ENCODE assay signal across 13 mouse cellular contexts in the genomic region with DNA sequence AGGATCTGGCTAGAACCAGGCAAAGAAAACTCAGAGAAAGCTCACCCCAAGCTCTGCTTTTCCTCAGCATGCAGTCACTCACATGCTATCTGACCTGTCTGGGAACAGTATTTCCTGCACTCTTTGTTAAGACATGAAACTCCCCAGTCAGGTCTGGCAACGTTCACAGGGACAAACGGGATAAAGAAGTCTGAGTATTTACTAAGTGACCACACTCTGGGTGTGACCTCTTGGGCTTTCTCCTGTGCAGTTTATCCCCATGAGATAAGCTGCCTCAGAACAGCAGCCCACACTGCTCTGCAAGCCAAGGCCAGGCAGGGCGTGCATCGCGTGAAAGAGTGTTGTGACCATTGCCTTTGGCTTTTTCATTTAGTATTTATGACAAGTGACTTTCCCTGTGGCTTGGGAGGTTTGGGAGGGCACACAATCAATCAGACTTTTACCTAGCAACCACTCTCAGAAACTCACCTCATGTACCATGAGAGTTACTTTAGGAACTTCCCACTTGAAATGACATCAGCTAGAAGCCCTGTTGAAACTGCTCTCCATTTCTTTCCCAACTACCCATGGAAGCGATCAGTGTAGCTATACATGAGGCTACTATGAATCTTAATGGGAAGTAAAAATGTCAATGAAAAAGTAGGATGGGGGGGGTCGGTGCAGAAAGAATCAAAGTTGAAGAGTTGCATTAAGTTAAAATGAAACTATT. TPM values are rescaled to one million over a fixed set of nuclear protein-coding genes. Genes with fewer than 3 reads are reported as not detected.
DNase-seq lines count a peak whose midpoint lies in the region; ATAC-seq and TF ChIP-seq lines count a peak whose summit lies in the region.
"Had no signal": no experiment of that assay in that cellular context is flagged by ENCODE, and none has a peak within 500 bp of the region (broad histone marks: within the 10 kb centered on the region; RNA-seq: fewer than 3 reads in every experiment).

No protein-coding gene starts in this region.

- no peak overlapping the region for H3K9ac ChIP-seq in liver, adult 2 months (ENCODE audit: low read depth, low read length)
- no peak overlapping the region for H3K9ac ChIP-seq in liver, postnatal 0 days (replicated peaks)
- H3K9ac ChIP-seq in heart, embryonic 12.5 days = no peak overlapping the region
- no peak overlapping the region for H3K9ac ChIP-seq in stomach, embryonic 16.5 days (ENCODE audit: low read length)
- H3K9ac ChIP-seq in hindbrain, embryonic 16.5 days (ENCODE audit: low read depth, low read length) = no peak overlapping the region
- H3K9ac ChIP-seq: embryonic facial prominence, embryonic 12.5 days; hindbrain, embryonic 12.5 days; limb, embryonic 13.5 days had no signal

- 45% methylated on average over 7 of the region's 7 CpGs for WGBS in liver, adult 2 months
- 44% methylated on average over 7 of the region's 7 CpGs for WGBS in liver, postnatal 0 days (ENCODE audit: insufficient replicate concordance)
- WGBS in heart, embryonic 12.5 days = 30% methylated on average over 7 of the region's 7 CpGs
- WGBS in lung, adult 2 months = 38% methylated on average over 7 of the region's 7 CpGs
- WGBS in stomach, embryonic 16.5 days = 49% methylated on average over 7 of the region's 7 CpGs
- 87% methylated on average over 7 of the region's 7 CpGs for WGBS in hindbrain, embryonic 16.5 days
- WGBS in limb, embryonic 10.5 days = 83% methylated on average over 7 of the region's 7 CpGs

- no peak for TF ChIP-seq POLR2A in liver, adult 2 months (IDR thresholded peaks at IDR 0.05; ENCODE audit: extremely low read depth, insufficient read depth, low read length)
- 0 out of 2 replicates have a peak, but pooled peaks have one; percentile 10 for TF ChIP-seq POLR2A in lung, adult 2 months (IDR thresholded peaks at IDR 0.05; ENCODE audit: borderline replicate concordance, extremely low read depth, low read depth, low read length)

- no peak for ATAC-seq in liver, postnatal 0 days
- ATAC-seq in heart, embryonic 12.5 days (ENCODE audit: insufficient number of reproducible peaks, low FRiP score) = peak; percentile 88
- peak; percentile 92 for ATAC-seq in stomach, embryonic 16.5 days (ENCODE audit: insufficient read depth, low FRiP score)
- no peak for ATAC-seq in frontal cortex, adult (ENCODE audit: low TSS enrichment)
- no peak for ATAC-seq in hindbrain, embryonic 16.5 days
- ATAC-seq: forebrain, embryonic 16.5 days had no signal

- H3K79me2 ChIP-seq in liver, adult 2 months (ENCODE audit: control insufficient read depth, insufficient read depth, low read length) = no peaks in the 10 kb centered on the region

- H3K27me3 ChIP-seq in liver, adult 2 months (ENCODE audit: control insufficient read depth, insufficient read depth, low read length) = no peaks in the 10 kb centered on the region
- no peaks in the 10 kb centered on the region for H3K27me3 ChIP-seq in liver, postnatal 0 days (ENCODE audit: insufficient read depth, low read length)
- H3K27me3 ChIP-seq in heart, embryonic 12.5 days (replicated peaks) = no peaks in the 10 kb centered on the region
- H3K27me3 ChIP-seq in stomach, embryonic 16.5 days (ENCODE audit: control insufficient read depth, insufficient read depth, low read length) = no peaks in the 10 kb centered on the region
- no peaks in the 10 kb centered on the region for H3K27me3 ChIP-seq in hindbrain, embryonic 16.5 days (replicated peaks; ENCODE audit: control insufficient read depth, insufficient read depth, low read length)
- no peaks in the 10 kb centered on the region for H3K27me3 ChIP-seq in limb, embryonic 10.5 days (ENCODE audit: low read depth, poor library complexity, severe bottlenecking)
- H3K27me3 ChIP-seq: embryonic facial prominence, embryonic 12.5 days; hindbrain, embryonic 12.5 days; limb, embryonic 13.5 days had no signal

- H3K4me3 ChIP-seq in liver, adult 2 months (ENCODE audit: insufficient read depth, low read depth, low read length) = no peak overlapping the region
- no peak overlapping the region for H3K4me3 ChIP-seq in liver, postnatal 0 days (ENCODE audit: low read depth, low read length)
- H3K4me3 ChIP-seq in heart, embryonic 12.5 days = no peak overlapping the region
- no peak overlapping the region for H3K4me3 ChIP-seq in lung, adult 2 months (replicated peaks; ENCODE audit: extremely low read depth, low read depth, low read length)
- H3K4me3 ChIP-seq in stomach, embryonic 16.5 days (replicated peaks; ENCODE audit: low read length) = no peak overlapping the region
- H3K4me3 ChIP-seq in hindbrain, embryonic 16.5 days (ENCODE audit: low read length) = no peak overlapping the region
- no peak overlapping the region for H3K4me3 ChIP-seq in limb, embryonic 10.5 days
- H3K4me3 ChIP-seq: embryonic facial prominence, embryonic 12.5 days; hindbrain, embryonic 12.5 days; limb, embryonic 13.5 days had no signal

- peak; percentile 47 for DNase-seq in liver, adult 2 months (ENCODE audit: extremely low read depth, low read depth, low spot score)
- no peak for DNase-seq in liver, postnatal 0 days
- peak; percentile 51 for DNase-seq in lung, adult 2 months
- no peak for DNase-seq in limb, embryonic 10.5 days (ENCODE audit: low spot score)
- DNase-seq: cerebellum, adult 18-20 months had no signal

- TF ChIP-seq CTCF in liver, adult 2 months (IDR thresholded peaks at IDR 0.05; ENCODE audit: low read depth, low read length) = no peak
- TF ChIP-seq CTCF in liver, postnatal 0 days (IDR thresholded peaks at IDR 0.05; ENCODE audit: low read depth) = no peak
- no peak for TF ChIP-seq CTCF in lung, adult 2 months (IDR thresholded peaks at IDR 0.05; ENCODE audit: insufficient read depth, low read length)

- no peak overlapping the region for H3K4me2 ChIP-seq in liver, postnatal 0 days (ENCODE audit: low read depth, low read length)
- 0 out of 2 replicates have a peak overlapping the region, but pooled peaks have one; percentile 3 for H3K4me2 ChIP-seq in heart, embryonic 12.5 days
- no peak overlapping the region for H3K4me2 ChIP-seq in stomach, embryonic 16.5 days (ENCODE audit: low read depth, low read length)
- no peak overlapping the region for H3K4me2 ChIP-seq in hindbrain, embryonic 16.5 days (ENCODE audit: low read length)
- H3K4me2 ChIP-seq: embryonic facial prominence, embryonic 12.5 days; hindbrain, embryonic 12.5 days; limb, embryonic 13.5 days had no signal

- no peak for TF ChIP-seq EP300 in liver, postnatal 0 days (IDR thresholded peaks at IDR 0.05; ENCODE audit: low read depth)

- H3K27ac ChIP-seq in liver, adult 2 months (replicated peaks; ENCODE audit: insufficient read depth, low read depth, low read length) = no peak overlapping the region
- H3K27ac ChIP-seq in liver, postnatal 0 days (ENCODE audit: low read depth) = no peak overlapping the region
- H3K27ac ChIP-seq in heart, embryonic 12.5 days (ENCODE audit: poor library complexity, severe bottlenecking) = peak overlapping the region; percentile 84
- peak overlapping the region; percentile 90 for H3K27ac ChIP-seq in stomach, embryonic 16.5 days (ENCODE audit: low read length)
- H3K27ac ChIP-seq in hindbrain, embryonic 16.5 days (ENCODE audit: low read depth, low read length) = no peak overlapping the region
- no peak overlapping the region for H3K27ac ChIP-seq in limb, embryonic 10.5 days
- H3K27ac ChIP-seq: embryonic facial prominence, embryonic 12.5 days; hindbrain, embryonic 12.5 days; limb, embryonic 13.5 days had no signal

- H3K9me3 ChIP-seq in liver, postnatal 0 days (ENCODE audit: low read length) = no peaks in the 10 kb centered on the region
- no peaks in the 10 kb centered on the region for H3K9me3 ChIP-seq in heart, embryonic 12.5 days (replicated peaks)
- H3K9me3 ChIP-seq in stomach, embryonic 16.5 days (replicated peaks; ENCODE audit: control insufficient read depth, low read length) = no peaks in the 10 kb centered on the region; the same call in 1 of the 2 replicates
- no peaks in the 10 kb centered on the region for H3K9me3 ChIP-seq in hindbrain, embryonic 16.5 days (ENCODE audit: control insufficient read depth, low read length)
- no peaks in the 10 kb centered on the region for H3K9me3 ChIP-seq in limb, embryonic 10.5 days (replicated peaks)
- H3K9me3 ChIP-seq: embryonic facial prominence, embryonic 12.5 days; hindbrain, embryonic 12.5 days; limb, embryonic 13.5 days had no signal

- H3K4me1 ChIP-seq in liver, adult 2 months (ENCODE audit: control insufficient read depth, insufficient read depth, low read length) = peaks cover 3% of the 10 kb centered on the region; the same call in 1 of the 2 replicates
- 0 out of 2 replicates have a peak, but pooled peaks cover 5% of the 10 kb centered on the region for H3K4me1 ChIP-seq in liver, postnatal 0 days (ENCODE audit: insufficient read depth)
- H3K4me1 ChIP-seq in heart, embryonic 12.5 days (replicated peaks) = peaks cover 26% of the 10 kb centered on the region
- peaks cover 3% of the 10 kb centered on the region; the same call in 1 of the 2 replicates for H3K4me1 ChIP-seq in lung, adult 2 months (ENCODE audit: control insufficient read depth, insufficient read depth, low read length)
- peaks cover 6% of the 10 kb centered on the region for H3K4me1 ChIP-seq in stomach, embryonic 16.5 days (ENCODE audit: control insufficient read depth, insufficient read depth, low read length)
- no peaks in the 10 kb centered on the region for H3K4me1 ChIP-seq in hindbrain, embryonic 16.5 days (ENCODE audit: control insufficient read depth, insufficient read depth, low read depth, low read length)
- peaks cover 17% of the 10 kb centered on the region for H3K4me1 ChIP-seq in limb, embryonic 10.5 days
- H3K4me1 ChIP-seq: embryonic facial prominence, embryonic 12.5 days; hindbrain, embryonic 12.5 days; limb, embryonic 13.5 days had no signal

- peaks cover 10% of the 10 kb centered on the region for H3K36me3 ChIP-seq in liver, adult 2 months (ENCODE audit: control insufficient read depth, insufficient read depth, low read length)
- H3K36me3 ChIP-seq in liver, postnatal 0 days (replicated peaks; ENCODE audit: insufficient read depth, low read length) = no peaks in the 10 kb centered on the region
- peaks cover 18% of the 10 kb centered on the region; the same call in 1 of the 2 replicates for H3K36me3 ChIP-seq in heart, embryonic 12.5 days
- H3K36me3 ChIP-seq in stomach, embryonic 16.5 days (ENCODE audit: control insufficient read depth, insufficient read depth, low read length) = no peaks in the 10 kb centered on the region
- no peaks in the 10 kb centered on the region for H3K36me3 ChIP-seq in hindbrain, embryonic 16.5 days (ENCODE audit: control insufficient read depth, insufficient read depth, low read length)
- peaks cover 35% of the 10 kb centered on the region for H3K36me3 ChIP-seq in limb, embryonic 10.5 days
- H3K36me3 ChIP-seq: hindbrain, embryonic 12.5 days had no signal

RNA-seq across cellular contexts. Expression of a gene that starts 18.0 kb away (rescaled TPM):
- 6.1 and 42.4 TPM in 2 replicates for total RNA-seq in liver, adult 2 months (2014; rRNA removed)
- polyA plus RNA-seq in liver, adult 2 months (2012; rRNA removed) = 1.0 and 2.8 TPM in 2 replicates
- polyA plus RNA-seq in liver, postnatal 0 days (2015; fragmentation: Nextera tagmentation; extraction: Ambion mirVana) = 0.39 TPM in 1 of 2 replicates, not detected in the other
- not detected in 2 replicates for polyA plus RNA-seq in heart, embryonic 12.5 days (2016; fragmentation: Nextera tagmentation; extraction: Ambion mirVana)
- 0.27 and 1.7 TPM in 2 replicates for polyA plus RNA-seq in lung, adult 2 months (2012; rRNA removed)
- polyA plus RNA-seq in stomach, embryonic 16.5 days (2015; fragmentation: Nextera tagmentation; extraction: Ambion mirVana) = 109 and 152 TPM in 2 replicates
- not detected in 2 replicates for polyA plus RNA-seq in hindbrain, embryonic 16.5 days (2015; fragmentation: Nextera tagmentation; extraction: Ambion mirVana)
- polyA plus RNA-seq in limb, embryonic 10.5 days (2016; fragmentation: Nextera tagmentation; extraction: Ambion mirVana) = not detected in 2 replicates
- polyA plus RNA-seq: embryonic facial prominence, embryonic 12.5 days; forebrain, embryonic 16.5 days; hindbrain, embryonic 12.5 days; limb, embryonic 13.5 days had no signal

RNA-seq across cellular contexts. Expression of a gene that starts 29.9 kb away (rescaled TPM):
- total RNA-seq in liver, adult 2 months (2014; rRNA removed) = 137 and 139 TPM in 2 replicates
- 45.2 and 46.5 TPM in 2 replicates for polyA plus RNA-seq in liver, adult 2 months (2012; rRNA removed)
- polyA plus RNA-seq in liver, postnatal 0 days (2015; fragmentation: Nextera tagmentation; extraction: Ambion mirVana) = 19.9 and 25.5 TPM in 2 replicates
- 73.9 and 74.5 TPM in 2 replicates for polyA plus RNA-seq in heart, embryonic 12.5 days (2016; fragmentation: Nextera tagmentation; extraction: Ambion mirVana)
- polyA plus RNA-seq in lung, adult 2 months (2012; rRNA removed) = 29.2 and 85.9 TPM in 2 replicates
- polyA plus RNA-seq in stomach, embryonic 16.5 days (2015; fragmentation: Nextera tagmentation; extraction: Ambion mirVana) = 784 and 968 TPM in 2 replicates
- 28.5 and 30.6 TPM in 2 replicates for polyA plus RNA-seq in hindbrain, embryonic 16.5 days (2015; fragmentation: Nextera tagmentation; extraction: Ambion mirVana)
- 89.0 and 114 TPM in 2 replicates for polyA plus RNA-seq in limb, embryonic 10.5 days (2016; fragmentation: Nextera tagmentation; extraction: Ambion mirVana)

RNA-seq across cellular contexts. Expression of a gene that starts 44.4 kb away (rescaled TPM):
- 5.1 and 42.0 TPM in 2 replicates for total RNA-seq in liver, adult 2 months (2014; rRNA removed)
- 0.48 and 0.92 TPM in 2 replicates for polyA plus RNA-seq in liver, adult 2 months (2012; rRNA removed)
- polyA plus RNA-seq in liver, postnatal 0 days (2015; fragmentation: Nextera tagmentation; extraction: Ambion mirVana) = 0.13 TPM in 1 of 2 replicates, not detected in the other
- not detected in 2 replicates for polyA plus RNA-seq in heart, embryonic 12.5 days (2016; fragmentation: Nextera tagmentation; extraction: Ambion mirVana)
- 1.4 TPM in 1 of 2 replicates, not detected in the other for polyA plus RNA-seq in lung, adult 2 months (2012; rRNA removed)
- polyA plus RNA-seq in stomach, embryonic 16.5 days (2015; fragmentation: Nextera tagmentation; extraction: Ambion mirVana) = 87.2 and 133 TPM in 2 replicates
- not detected in 2 replicates for polyA plus RNA-seq in hindbrain, embryonic 16.5 days (2015; fragmentation: Nextera tagmentation; extraction: Ambion mirVana)
- not detected in 2 replicates for polyA plus RNA-seq in limb, embryonic 10.5 days (2016; fragmentation: Nextera tagmentation; extraction: Ambion mirVana)
- polyA plus RNA-seq: forebrain, embryonic 16.5 days; hindbrain, embryonic 12.5 days; limb, embryonic 13.5 days had no signal

Comparison
In these comparisons a context has a peak if more than half of its experiments do, and no peak if none do; other contexts are left out.
1. DNase-seq: peak in liver, adult 2 months (single experiment) and lung, adult 2 months (single experiment); none in liver, postnatal 0 days (single experiment) and limb, embryonic 10.5 days (single experiment).
2. H3K27ac ChIP-seq: peak in heart, embryonic 12.5 days (single experiment) and stomach, embryonic 16.5 days (single experiment); none in liver, adult 2 months (single experiment), liver, postnatal 0 days (single experiment), hindbrain, embryonic 16.5 days (single experiment) and limb, embryonic 10.5 days (single experiment).
3. ATAC-seq: peak in heart, embryonic 12.5 days (single experiment) and stomach, embryonic 16.5 days (single experiment); none in liver, postnatal 0 days (single experiment), frontal cortex, adult (single experiment) and hindbrain, embryonic 16.5 days (single experiment).
4. RNA of a gene that starts 18.0 kb away (polyA plus RNA-seq): 109 to 152 TPM in stomach, embryonic 16.5 days; 1.0 to 2.8 TPM in liver, adult 2 months, 0.27 to 1.7 TPM in lung, adult 2 months, 0.39 TPM in liver, postnatal 0 days, not detected in heart, embryonic 12.5 days, not detected in hindbrain, embryonic 16.5 days and not detected in limb, embryonic 10.5 days; every median in the first group is over 10 times any median in the second.
5. RNA of a gene that starts 44.4 kb away (polyA plus RNA-seq): 87.2 to 133 TPM in stomach, embryonic 16.5 days; 1.4 TPM in lung, adult 2 months, 0.48 to 0.92 TPM in liver, adult 2 months, 0.13 TPM in liver, postnatal 0 days, not detected in heart, embryonic 12.5 days, not detected in hindbrain, embryonic 16.5 days and not detected in limb, embryonic 10.5 days; every median in the first group is over 10 times any median in the second.